Mouse (Mus musculus): ENCODE measurements around the gene Hoxc5.

DNA sequence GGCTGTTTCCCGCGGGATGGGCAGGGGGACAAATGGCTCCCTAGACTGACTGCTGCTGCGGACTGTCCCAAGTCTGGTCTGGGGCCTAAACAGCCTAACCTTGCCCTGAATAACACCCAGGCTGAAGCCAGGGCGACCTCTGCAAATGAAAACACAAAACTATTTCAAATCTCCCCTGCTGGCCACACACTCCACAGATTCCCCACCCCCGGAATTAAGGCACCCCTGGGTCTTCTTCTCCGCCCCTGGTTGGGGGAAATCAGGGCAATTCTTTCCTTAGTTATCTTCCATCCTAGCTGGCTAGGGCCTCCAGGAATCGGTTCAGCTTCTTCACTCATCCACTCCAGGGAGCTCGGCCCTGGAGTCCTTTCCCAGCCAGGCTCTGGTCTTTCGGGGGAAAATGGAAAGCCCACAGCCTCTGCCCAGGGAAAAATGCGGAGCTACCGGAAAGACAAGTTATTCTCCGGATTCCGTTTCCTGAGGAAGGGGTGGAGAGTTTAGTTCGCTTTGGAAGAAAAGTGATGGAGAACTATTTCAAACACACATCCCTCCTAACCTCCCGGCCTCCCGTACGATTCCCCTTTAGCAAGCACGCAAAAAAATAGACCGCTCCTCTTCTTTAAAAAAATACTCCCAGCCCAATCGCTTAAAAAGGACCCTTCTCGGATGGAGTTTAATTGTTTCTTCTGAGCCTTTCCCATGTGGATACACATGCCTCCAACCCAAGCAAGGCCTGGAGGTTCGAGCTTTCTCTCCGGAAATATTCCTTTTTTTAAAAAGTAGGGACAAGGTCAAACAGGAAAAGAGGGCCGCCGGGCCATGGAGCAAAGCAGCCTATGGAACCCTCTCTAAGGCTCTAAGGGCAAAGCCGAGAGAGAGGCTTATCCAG lies 2.0 kb upstream of the Hoxc5 start:
- TF ChIP-seq CTCF (IDR thresholded peaks at IDR 0.05; ENCODE audit: low read depth) (no peak), EP300 (IDR thresholded peaks at IDR 0.05; ENCODE audit: low read depth) (no peak)

Measured in heart, postnatal 0 days (tissue).